Mouse (Mus musculus): ENCODE data around the gene Smim12. TPM values are rescaled to one million over a fixed set of nuclear protein-coding genes. Genes with fewer than 3 reads are reported as not detected.

Smim12 gene
- polyA plus RNA-seq (2015; fragmentation: Nextera tagmentation; extraction: Ambion mirVana): 24.5 and 24.6 TPM in 2 replicates

GRCm38 (mm10) chr4:127243552-127243951 is at the start of gene Smim12:
Gene Smim12, plus strand, starts transcription at chr4:127243784.
- Histone ChIP-seq H3K4me2 (ENCODE audit: low read depth, low read length) (peak within 1 kb of the TSS; percentile 73), H3K9me3 (replicated peaks; ENCODE audit: control insufficient read depth, low read length) (no peaks in the 10 kb centered on the region), H3K4me1 (ENCODE audit: control insufficient read depth, low read depth, low read length) (peaks cover 8% of the 10 kb centered on the region), H3K27ac (ENCODE audit: low read length) (no peak within 1 kb of the TSS), H3K4me3 (ENCODE audit: low read depth, low read length) (peak within 1 kb of the TSS; percentile 81), H3K27me3 (ENCODE audit: control insufficient read depth, insufficient read depth, low read depth, low read length) (no peaks in the 10 kb centered on the region), H3K9ac (ENCODE audit: low read depth, low read length) (peak within 1 kb of the TSS; percentile 81), H3K36me3 (ENCODE audit: control insufficient read depth, insufficient read depth) (peaks cover 2% of the 10 kb centered on the region)
- peak; percentile 99 for ATAC-seq (ENCODE audit: low read depth)
- WGBS (ENCODE audit: insufficient replicate concordance): under 1% methylated on average over 29 of the region's 29 CpGs

GRCm38 (mm10) chr4:127194477-127195269 is 48.9 kb upstream of the Smim12 start:
- Histone ChIP-seq H3K4me2 (ENCODE audit: low read depth, low read length) (no peak overlapping the region), H3K9me3 (replicated peaks; ENCODE audit: control insufficient read depth, low read length) (no peaks in the 10 kb centered on the region), H3K36me3 (ENCODE audit: control insufficient read depth, insufficient read depth) (no peaks in the 10 kb centered on the region), H3K27ac (ENCODE audit: low read length) (no peak overlapping the region), H3K4me3 (ENCODE audit: low read depth, low read length) (no peak overlapping the region), H3K27me3 (ENCODE audit: control insufficient read depth, insufficient read depth, low read depth, low read length) (no peaks in the 10 kb centered on the region), H3K9ac (ENCODE audit: low read depth, low read length) (no peak overlapping the region), H3K4me1 (ENCODE audit: control insufficient read depth, low read depth, low read length) (no peaks in the 10 kb centered on the region)
- WGBS (ENCODE audit: insufficient replicate concordance): 75% methylated on average over 25 of the region's 25 CpGs
- no peak for ATAC-seq (ENCODE audit: low read depth)

- ATAC-seq (ENCODE audit: low read depth): no peak
- H3K4me1 ChIP-seq (ENCODE audit: control insufficient read depth, low read depth, low read length): no peaks in the 10 kb centered on the region
- no peaks in the 10 kb centered on the region for H3K36me3 ChIP-seq (ENCODE audit: control insufficient read depth, insufficient read depth)
- no peak overlapping the region for H3K27ac ChIP-seq (ENCODE audit: low read length)
- no peaks in the 10 kb centered on the region for H3K27me3 ChIP-seq (ENCODE audit: control insufficient read depth, insufficient read depth, low read depth, low read length)
- H3K9ac ChIP-seq (ENCODE audit: low read depth, low read length): no peak overlapping the region
- 40% methylated on average over 6 of the region's 6 CpGs for WGBS (ENCODE audit: insufficient replicate concordance)
- no peak overlapping the region for H3K4me3 ChIP-seq (ENCODE audit: low read depth, low read length)
- no peak overlapping the region for H3K4me2 ChIP-seq (ENCODE audit: low read depth, low read length)
- H3K9me3 ChIP-seq (replicated peaks; ENCODE audit: control insufficient read depth, low read length): no peaks in the 10 kb centered on the region
Measured at GRCm38 (mm10) chr4:127198609-127199008, 45.0 kb upstream of the Smim12 start.

GRCm38 (mm10) chr4:127199406-127199805 is 44.2 kb upstream of the Smim12 start:
- Histone ChIP-seq H3K36me3 (ENCODE audit: control insufficient read depth, insufficient read depth) (no peaks in the 10 kb centered on the region), H3K27me3 (ENCODE audit: control insufficient read depth, insufficient read depth, low read depth, low read length) (no peaks in the 10 kb centered on the region), H3K9ac (ENCODE audit: low read depth, low read length) (no peak overlapping the region), H3K9me3 (replicated peaks; ENCODE audit: control insufficient read depth, low read length) (no peaks in the 10 kb centered on the region), H3K4me2 (ENCODE audit: low read depth, low read length) (no peak overlapping the region), H3K27ac (ENCODE audit: low read length) (no peak overlapping the region), H3K4me3 (ENCODE audit: low read depth, low read length) (no peak overlapping the region), H3K4me1 (ENCODE audit: control insufficient read depth, low read depth, low read length) (no peaks in the 10 kb centered on the region)
- WGBS (ENCODE audit: insufficient replicate concordance): 57% methylated on average over 12 of the region's 12 CpGs
- ATAC-seq (ENCODE audit: low read depth): no peak

- 65% methylated on average over 12 of the region's 12 CpGs for WGBS (ENCODE audit: insufficient replicate concordance)
- Histone ChIP-seq H3K4me2 (ENCODE audit: low read depth, low read length) (no peak overlapping the region), H3K27ac (ENCODE audit: low read length) (no peak overlapping the region), H3K9ac (ENCODE audit: low read depth, low read length) (no peak overlapping the region), H3K4me1 (ENCODE audit: control insufficient read depth, low read depth, low read length) (no peaks in the 10 kb centered on the region), H3K36me3 (ENCODE audit: control insufficient read depth, insufficient read depth) (no peaks in the 10 kb centered on the region), H3K4me3 (ENCODE audit: low read depth, low read length) (no peak overlapping the region), H3K27me3 (ENCODE audit: control insufficient read depth, insufficient read depth, low read depth, low read length) (no peaks in the 10 kb centered on the region), H3K9me3 (replicated peaks; ENCODE audit: control insufficient read depth, low read length) (no peaks in the 10 kb centered on the region)
- no peak for ATAC-seq (ENCODE audit: low read depth)
Measured at GRCm38 (mm10) chr4:127200164-127200722, 43.3 kb upstream of the Smim12 start.

GRCm38 (mm10) chr4:127200769-127201617 is 42.6 kb upstream of the Smim12 start:
- WGBS (ENCODE audit: insufficient replicate concordance): 57% methylated on average over 13 of the region's 13 CpGs
- Histone ChIP-seq H3K27ac (ENCODE audit: low read length) (no peak overlapping the region), H3K9ac (ENCODE audit: low read depth, low read length) (no peak overlapping the region), H3K4me3 (ENCODE audit: low read depth, low read length) (no peak overlapping the region), H3K36me3 (ENCODE audit: control insufficient read depth, insufficient read depth) (no peaks in the 10 kb centered on the region), H3K27me3 (ENCODE audit: control insufficient read depth, insufficient read depth, low read depth, low read length) (no peaks in the 10 kb centered on the region), H3K4me1 (ENCODE audit: control insufficient read depth, low read depth, low read length) (no peaks in the 10 kb centered on the region), H3K9me3 (replicated peaks; ENCODE audit: control insufficient read depth, low read length) (no peaks in the 10 kb centered on the region), H3K4me2 (ENCODE audit: low read depth, low read length) (no peak overlapping the region)
- ATAC-seq (ENCODE audit: low read depth): no peak

- no peak for ATAC-seq (ENCODE audit: low read depth)
- 45% methylated on average over 1 of the region's 1 CpGs for WGBS (ENCODE audit: insufficient replicate concordance)
- no peak overlapping the region for H3K27ac ChIP-seq (ENCODE audit: low read length)
- no peaks in the 10 kb centered on the region for H3K27me3 ChIP-seq (ENCODE audit: control insufficient read depth, insufficient read depth, low read depth, low read length)
- H3K4me1 ChIP-seq (ENCODE audit: control insufficient read depth, low read depth, low read length): no peaks in the 10 kb centered on the region
- no peaks in the 10 kb centered on the region for H3K36me3 ChIP-seq (ENCODE audit: control insufficient read depth, insufficient read depth)
- H3K4me2 ChIP-seq (ENCODE audit: low read depth, low read length): no peak overlapping the region
- no peak overlapping the region for H3K9ac ChIP-seq (ENCODE audit: low read depth, low read length)
- H3K9me3 ChIP-seq (replicated peaks; ENCODE audit: control insufficient read depth, low read length): no peaks in the 10 kb centered on the region
- H3K4me3 ChIP-seq (ENCODE audit: low read depth, low read length): no peak overlapping the region
Measured at GRCm38 (mm10) chr4:127203081-127203480, 40.5 kb upstream of the Smim12 start.

GRCm38 (mm10) chr4:127211318-127211717 is 32.3 kb upstream of the Smim12 start:
- no peak overlapping the region for H3K27ac ChIP-seq (ENCODE audit: low read length)
- H3K4me1 ChIP-seq (ENCODE audit: control insufficient read depth, low read depth, low read length): no peaks in the 10 kb centered on the region
- H3K9me3 ChIP-seq (replicated peaks; ENCODE audit: control insufficient read depth, low read length): no peaks in the 10 kb centered on the region
- no peak for ATAC-seq (ENCODE audit: low read depth)
- H3K27me3 ChIP-seq (ENCODE audit: control insufficient read depth, insufficient read depth, low read depth, low read length): peaks cover 2% of the 10 kb centered on the region
- no peaks in the 10 kb centered on the region for H3K36me3 ChIP-seq (ENCODE audit: control insufficient read depth, insufficient read depth)
- no peak overlapping the region for H3K4me2 ChIP-seq (ENCODE audit: low read depth, low read length)
- H3K9ac ChIP-seq (ENCODE audit: low read depth, low read length): no peak overlapping the region
- 55% methylated on average over 9 of the region's 9 CpGs for WGBS (ENCODE audit: insufficient replicate concordance)
- H3K4me3 ChIP-seq (ENCODE audit: low read depth, low read length): no peak overlapping the region
